Mouse (Mus musculus) E14TG2a.4 (cell line): ENCODE results near the gene Zc3hc1.

Source experiments
- CTCF ChIP-seq: conservative IDR thresholded peaks from 2 replicates; pipeline ENCODE4 v1.5.1; 2014; ENCODE audit warnings: low read length
- NANOG ChIP-seq: IDR thresholded peaks from 2 replicates; pipeline ENCODE4 v1.6.1; 2014; ENCODE audit warnings: borderline replicate concordance, low read length, mixed read lengths

DNA sequence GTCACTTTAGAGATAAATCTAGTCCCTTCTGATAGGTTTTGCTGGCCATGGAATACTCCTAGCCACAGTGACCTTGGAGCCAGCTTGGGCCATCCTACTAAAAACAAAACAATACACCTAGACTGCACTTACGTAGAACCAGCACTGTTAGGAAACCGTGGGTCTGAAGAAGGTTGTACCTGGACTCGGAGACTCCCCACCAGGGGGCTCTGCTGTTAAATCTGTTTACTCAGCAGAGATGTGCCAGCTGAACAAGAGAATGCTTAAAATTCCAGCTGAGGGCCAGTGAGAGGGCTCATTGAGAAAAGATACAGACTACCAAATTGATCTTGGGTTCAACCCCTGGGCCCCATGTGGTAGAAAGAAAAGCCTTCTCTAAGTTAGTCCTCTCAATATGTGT is 9.7 kb downstream of the Zc3hc1 start:
- peak; percentile 24 for TF ChIP-seq CTCF
- no peak for TF ChIP-seq NANOG
